Mouse (Mus musculus): Measurements from ENCODE around the gene Fbxo46.

Gene Fbxo46

GRCm38 (mm10) chr7:19093174-19093521, 26.5 kb upstream of the Fbxo46 start:
- no peak for DNase-seq (ENCODE audit: low read depth, low spot score)

GRCm38 (mm10) chr7:19093537-19094385, 25.9 kb upstream of the Fbxo46 start:
- DNase-seq (ENCODE audit: low read depth, low spot score): peak; percentile 72

GRCm38 (mm10) chr7:19094471-19094825, 25.2 kb upstream of the Fbxo46 start, which contains the start of gene Six5:
TSS of gene Six5 (plus strand) at chr7:19094594.
- DNase-seq (ENCODE audit: low read depth, low spot score): no peak

DNA sequence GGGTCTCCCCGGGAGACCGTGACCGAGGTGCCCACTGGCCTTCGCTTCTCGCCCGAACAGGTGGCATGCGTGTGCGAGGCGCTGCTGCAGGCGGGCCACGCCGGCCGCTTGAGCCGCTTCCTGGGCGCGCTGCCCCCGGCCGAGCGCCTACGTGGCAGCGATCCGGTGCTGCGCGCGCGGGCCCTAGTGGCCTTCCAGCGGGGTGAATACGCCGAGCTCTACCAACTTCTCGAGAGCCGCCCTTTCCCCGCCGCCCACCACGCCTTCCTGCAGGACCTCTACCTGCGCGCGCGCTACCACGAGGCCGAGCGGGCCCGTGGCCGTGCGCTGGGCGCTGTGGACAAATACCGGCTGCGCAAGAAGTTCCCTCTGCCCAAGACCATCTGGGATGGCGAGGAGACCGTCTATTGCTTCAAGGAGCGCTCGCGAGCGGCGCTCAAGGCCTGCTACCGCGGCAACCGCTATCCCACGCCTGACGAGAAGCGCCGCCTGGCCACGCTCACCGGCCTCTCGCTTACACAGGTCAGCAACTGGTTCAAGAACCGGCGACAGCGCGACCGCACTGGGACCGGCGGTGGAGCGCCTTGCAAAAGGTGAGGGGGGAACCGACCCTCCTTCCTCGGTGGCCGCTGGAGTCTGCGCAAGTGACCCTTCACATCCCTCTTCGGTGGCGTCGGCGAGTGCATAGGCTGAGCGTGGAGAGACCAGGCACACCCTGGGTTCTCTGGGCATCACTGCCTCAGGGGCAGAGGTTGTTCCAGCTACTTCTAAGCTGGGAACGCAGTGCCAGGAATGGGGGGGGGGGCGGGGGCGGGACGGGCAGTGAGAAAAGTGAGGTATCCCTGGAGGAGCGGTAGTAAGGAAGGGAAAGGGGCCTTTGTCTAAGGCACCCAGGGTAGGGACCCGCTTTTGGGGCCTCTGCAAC, 24.6 kb upstream of the Fbxo46 start:
- DNase-seq (ENCODE audit: low read depth, low spot score): no peak

- no peak for DNase-seq (ENCODE audit: low read depth, low spot score)
Measured at GRCm38 (mm10) chr7:19095751-19096110, 23.9 kb upstream of the Fbxo46 start.

- DNase-seq (ENCODE audit: low read depth, low spot score): no peak
Measured at GRCm38 (mm10) chr7:19096421-19096976, 23.2 kb upstream of the Fbxo46 start.

DNA sequence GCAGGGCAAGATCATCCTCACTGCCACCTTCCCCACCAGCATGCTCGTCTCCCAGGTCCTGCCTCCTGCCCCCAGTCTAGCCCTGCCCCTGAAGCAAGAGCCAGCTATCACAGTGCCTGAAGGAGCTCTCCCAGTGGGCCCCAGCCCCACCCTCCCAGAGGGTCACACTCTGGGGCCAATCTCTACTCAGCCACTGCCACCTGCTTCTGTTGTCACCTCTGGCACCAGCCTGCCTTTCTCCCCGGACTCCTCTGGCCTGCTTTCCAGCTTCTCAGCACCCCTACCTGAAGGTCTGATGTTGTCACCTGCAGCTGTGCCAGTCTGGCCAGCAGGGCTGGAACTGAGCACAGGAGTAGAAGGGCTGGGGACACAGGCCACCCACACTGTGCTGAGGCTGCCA, 22.4 kb upstream of the Fbxo46 start:
- no peak for DNase-seq (ENCODE audit: low read depth, low spot score)

GRCm38 (mm10) chr7:19097863-19098262, 21.8 kb upstream of the Fbxo46 start:
- DNase-seq (ENCODE audit: low read depth, low spot score): no peak

DNA sequence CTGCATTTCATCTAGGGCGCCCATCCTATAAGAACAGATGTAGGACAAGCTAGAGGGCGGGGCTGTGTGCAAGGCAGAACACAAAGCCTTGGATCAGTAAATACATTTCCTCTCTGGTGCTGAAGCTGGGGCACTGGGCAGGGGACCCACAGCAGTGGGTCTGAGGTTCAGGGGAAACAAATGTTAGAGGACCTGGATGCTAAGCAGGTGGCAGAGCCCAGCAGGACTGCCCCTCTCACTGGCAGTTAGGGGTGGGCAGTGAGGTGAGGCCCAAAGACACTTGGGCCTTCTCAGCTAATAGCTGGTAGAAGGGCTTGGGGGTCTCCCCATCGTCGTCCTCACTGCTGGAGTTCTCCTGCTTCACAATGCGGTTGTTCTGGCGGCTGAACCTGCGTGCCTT, 20.8 kb upstream of the Fbxo46 start:
- no peak for DNase-seq (ENCODE audit: low read depth, low spot score)

GRCm38 (mm10) chr7:19100290-19100689, 19.4 kb upstream of the Fbxo46 start:
- DNase-seq (ENCODE audit: low read depth, low spot score): no peak

GRCm38 (mm10) chr7:19103741-19104140, 15.9 kb upstream of the Fbxo46 start:
- no peak for DNase-seq (ENCODE audit: low read depth, low spot score)

DNA sequence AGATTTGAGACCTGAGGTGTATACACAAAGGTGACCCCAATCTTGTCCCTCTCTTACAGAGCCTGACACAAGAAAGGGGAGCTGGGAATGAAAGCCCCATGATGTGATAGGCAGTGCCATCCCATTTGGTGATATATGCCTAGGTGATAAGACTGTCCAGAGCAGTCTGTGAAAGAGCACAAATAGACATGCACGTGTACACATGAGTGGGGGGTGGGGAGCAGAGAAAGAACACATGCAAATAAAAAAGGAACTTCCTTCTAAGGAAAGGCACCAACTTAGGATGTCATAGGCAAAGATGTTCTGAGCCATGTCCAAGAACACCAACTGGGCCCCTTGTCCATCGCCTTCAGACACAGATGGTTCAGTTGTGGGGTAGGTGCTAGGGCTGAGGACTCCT, 15.2 kb upstream of the Fbxo46 start:
- no peak for DNase-seq (ENCODE audit: low read depth, low spot score)

- no peak for DNase-seq (ENCODE audit: low read depth, low spot score)
Measured at GRCm38 (mm10) chr7:19107436-19107835, 12.2 kb upstream of the Fbxo46 start.

GRCm38 (mm10) chr7:19109565-19109964, 10.1 kb upstream of the Fbxo46 start:
- DNase-seq (ENCODE audit: low read depth, low spot score): no peak

- no peak for DNase-seq (ENCODE audit: low read depth, low spot score)
Measured at GRCm38 (mm10) chr7:19118028-19118771, 1.5 kb upstream of the Fbxo46 start, which contains the start of gene Gm4969. TSS of gene Gm4969 (minus strand) at chr7:19118368.

DNA sequence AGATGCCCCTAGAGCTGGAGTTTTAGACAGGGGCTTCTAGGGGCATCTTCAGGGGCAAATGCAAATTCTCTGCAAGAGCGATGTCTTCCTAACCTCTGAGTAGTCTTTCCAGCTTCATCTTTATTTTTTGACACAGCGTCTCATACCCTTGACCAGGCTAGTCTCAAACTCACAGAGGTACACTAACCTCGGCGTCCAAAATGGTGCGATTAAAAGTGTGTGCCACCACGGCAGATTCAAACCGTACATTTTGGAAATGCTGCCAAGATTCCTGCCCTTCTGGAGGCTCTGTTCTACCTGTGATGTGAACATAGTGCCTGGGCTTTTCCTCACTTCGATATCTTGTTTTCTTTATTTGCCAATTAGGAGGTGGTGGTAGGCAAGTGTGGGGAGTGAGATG, 576 bp upstream of the Fbxo46 start:
- no peak for DNase-seq (ENCODE audit: low read depth, low spot score)

DNA sequence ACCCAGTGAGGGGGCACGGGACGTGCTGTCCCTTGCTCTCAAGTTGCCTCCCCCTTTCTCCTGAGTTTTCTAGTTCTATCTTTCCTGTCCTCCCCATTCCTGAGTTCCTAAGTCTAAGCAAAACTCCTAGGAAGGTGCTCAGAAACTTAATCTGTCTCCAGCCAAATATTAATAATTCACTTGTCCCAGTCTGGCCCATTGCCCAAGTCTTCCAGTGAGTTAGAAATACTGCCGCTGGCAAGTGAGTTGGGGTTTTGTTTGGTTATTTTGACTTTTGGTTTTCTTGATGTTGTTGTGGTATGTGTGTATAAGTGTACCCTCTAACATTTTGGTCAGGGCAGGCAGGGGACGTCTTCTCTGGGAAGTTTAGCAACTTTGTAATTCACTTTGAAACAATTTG, 2.0 kb downstream of the Fbxo46 start:
- DNase-seq (ENCODE audit: low read depth, low spot score): no peak

- no peak for DNase-seq (ENCODE audit: low read depth, low spot score)
Measured at GRCm38 (mm10) chr7:19124713-19125112, 5.1 kb downstream of the Fbxo46 start.

DNA sequence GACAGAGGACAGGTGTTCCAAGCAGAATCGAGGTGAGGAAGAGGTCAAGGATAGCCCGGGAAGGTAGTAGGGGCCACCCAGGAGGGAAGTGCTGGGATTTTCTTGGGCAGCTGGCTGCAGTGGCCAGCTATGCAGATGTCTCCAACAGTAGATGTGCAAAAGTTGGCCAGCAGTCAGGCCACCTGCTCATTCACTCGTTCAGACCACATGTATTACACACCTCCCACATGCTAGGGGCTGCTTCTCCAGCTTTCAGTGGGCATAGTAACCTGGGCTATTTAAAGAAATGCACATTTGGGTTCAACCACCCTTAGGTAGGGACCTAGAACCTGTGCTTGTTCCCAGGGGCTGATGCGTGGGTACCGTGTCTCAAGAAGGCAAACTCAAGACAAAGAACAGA, 8.1 kb downstream of the Fbxo46 start:
- DNase-seq (ENCODE audit: low read depth, low spot score): no peak

DNA sequence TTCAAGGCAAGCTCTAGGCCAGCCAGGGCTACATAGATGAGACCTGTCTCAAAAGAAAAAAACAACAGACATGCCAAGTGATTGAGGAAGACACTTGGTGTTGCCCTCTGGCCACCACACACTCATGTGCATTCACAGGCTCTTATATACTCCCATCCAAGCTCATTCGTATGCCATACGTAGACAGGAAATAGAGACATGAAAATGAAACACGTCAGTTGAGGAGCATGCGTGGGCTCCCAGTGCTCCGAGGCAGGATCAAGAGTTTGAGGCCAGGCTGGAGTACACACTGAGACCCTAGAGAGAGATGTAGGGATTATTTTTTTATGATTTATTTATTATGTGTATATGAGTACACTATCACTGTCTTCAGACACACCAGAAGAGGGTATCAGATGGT, 9.7 kb downstream of the Fbxo46 start:
- DNase-seq (ENCODE audit: low read depth, low spot score): no peak

GRCm38 (mm10) chr7:19130657-19131056, 11.0 kb downstream of the Fbxo46 start:
- DNase-seq (ENCODE audit: low read depth, low spot score): no peak
